Mouse (Mus musculus) liver, embryonic 11.5 days (tissue): ENCODE results near the gene Zranb1. TPM values are rescaled to one million over a fixed set of nuclear protein-coding genes. Genes with fewer than 3 reads are reported as not detected.

Source experiments
- ATAC-seq: fragments of 200-750 bp; cut with Nextera tagmentation; replicated peaks from 2 replicates; pipeline ENCODE4 v1.8.0; 2017; ENCODE audit warnings: moderate number of reproducible peaks, mild to moderate bottlenecking, moderate TSS enrichment, moderate library complexity; ENCODE audit not compliant: low FRiP score
- DNase-seq: peaks from one replicate; pipeline ENCODE4 v3.0.0-alpha.2; 2017; ENCODE audit warnings: low spot score
- H3K27ac ChIP-seq: fragments of 300-500 bp; sonication (generic); 2 replicates; pipeline ENCODE4 v1.5.1; 2014; ENCODE audit warnings: mild to moderate bottlenecking, low read depth, low read length, control low read depth
- H3K27me3 ChIP-seq: fragments of 300-500 bp; sonication (generic); replicated peaks from 2 replicates; pipeline ENCODE4 v1.6.1; 2014; ENCODE audit warnings: low read length, mixed read lengths; ENCODE audit not compliant: control insufficient read depth, insufficient read depth
- H3K36me3 ChIP-seq: fragments of 300-500 bp; sonication (generic); 2 replicates; pipeline ENCODE4 v1.6.1; 2014; ENCODE audit warnings: mild to moderate bottlenecking, low read length, moderate library complexity, mixed read lengths; ENCODE audit not compliant: control insufficient read depth, insufficient read depth
- H3K4me1 ChIP-seq: fragments of 300-500 bp; sonication (generic); replicated peaks from 2 replicates; pipeline ENCODE4 v1.6.1; 2014; ENCODE audit warnings: low read length, mixed read lengths; ENCODE audit not compliant: control insufficient read depth, insufficient read depth
- H3K4me2 ChIP-seq: fragments of 300-500 bp; sonication (generic); 2 replicates; pipeline ENCODE4 v1.6.1; 2014; ENCODE audit warnings: mild to moderate bottlenecking, control low read depth, moderate library complexity
- H3K4me3 ChIP-seq: fragments of 300-500 bp; sonication (generic); 2 replicates; pipeline ENCODE4 v1.5.1; 2014; ENCODE audit warnings: low read depth, low read length, control low read depth
- H3K9ac ChIP-seq: fragments of 300-500 bp; sonication (generic); 2 replicates; pipeline ENCODE4 v1.6.1; 2014; ENCODE audit warnings: low read depth, low read length, control low read depth
- H3K9me3 ChIP-seq: fragments of 300-500 bp; sonication (generic); 2 replicates; pipeline ENCODE4 v1.6.1; 2016; ENCODE audit warnings: low read length, inconsistent platforms, mixed read lengths; ENCODE audit not compliant: control insufficient read depth
- WGBS: fragments of 180-500 bp; shearing (Covaris S2); extraction: QIAGEN DNeasy Blood & Tissue Kit; methylation state at CpG from one replicate; pipeline ENCODE4 v1.1.7; 2014; 5-methylcytosine and 5-hydroxymethylcytosine counted together
- polyA plus RNA-seq: library from polyadenylated mRNA; unstranded; fragments of >200 nt; fragmentation: Nextera tagmentation; extraction: Ambion mirVana; gene quantifications from 2 replicates; pipeline ENCODE4 v1.2.1, GENCODE M21; 2014

Zranb1 gene
- polyA plus RNA-seq, 1 experiment from 2014 or later = 10.9 TPM

- WGBS = 83% methylated on average over 5 of the region's 5 CpGs
- no peak for ATAC-seq
- H3K4me2 ChIP-seq = no peak overlapping the region
- H3K9me3 ChIP-seq = no peaks in the 10 kb centered on the region
- H3K4me3 ChIP-seq = no peak overlapping the region
- no peaks in the 10 kb centered on the region for H3K36me3 ChIP-seq
- no peak overlapping the region for H3K9ac ChIP-seq
- H3K4me1 ChIP-seq = 0 out of 2 replicates have a peak, but pooled peaks cover 2% of the 10 kb centered on the region
- no peak overlapping the region for H3K27ac ChIP-seq
- no peaks in the 10 kb centered on the region for H3K27me3 ChIP-seq
- no peak for DNase-seq
These were observed 39.2 kb upstream of the Zranb1 start for GRCm38 (mm10) chr7:132891561-132892310.

GRCm38 (mm10) chr7:132892311-132892661, 38.7 kb upstream of the Zranb1 start:
- Histone ChIP-seq H3K4me3 (no peak overlapping the region), H3K9me3 (no peaks in the 10 kb centered on the region), H3K27me3 (no peaks in the 10 kb centered on the region), H3K9ac (no peak overlapping the region), H3K36me3 (no peaks in the 10 kb centered on the region), H3K27ac (no peak overlapping the region), H3K4me2 (no peak overlapping the region), H3K4me1 (0 out of 2 replicates have a peak, but pooled peaks cover 2% of the 10 kb centered on the region)
- WGBS = 50% methylated on average over 4 of the region's 4 CpGs
- DNase-seq (no peak), ATAC-seq (no peak; the same call in 1 of the 2 replicates)

GRCm38 (mm10) chr7:132892806-132893205, 38.1 kb upstream of the Zranb1 start:
- Histone ChIP-seq H3K9ac (no peak overlapping the region), H3K9me3 (no peaks in the 10 kb centered on the region), H3K4me3 (no peak overlapping the region), H3K4me2 (no peak overlapping the region), H3K36me3 (no peaks in the 10 kb centered on the region), H3K4me1 (0 out of 2 replicates have a peak, but pooled peaks cover 2% of the 10 kb centered on the region), H3K27me3 (no peaks in the 10 kb centered on the region), H3K27ac (no peak overlapping the region)
- ATAC-seq = no peak
- DNase-seq = no peak
- 73% methylated on average over 7 of the region's 7 CpGs for WGBS

- H3K4me1 ChIP-seq = 0 out of 2 replicates have a peak, but pooled peaks cover 2% of the 10 kb centered on the region
- no peaks in the 10 kb centered on the region for H3K36me3 ChIP-seq
- WGBS = 80% methylated on average over 1 of the region's 1 CpGs
- no peak for DNase-seq
- H3K4me2 ChIP-seq = no peak overlapping the region
- no peak overlapping the region for H3K4me3 ChIP-seq
- H3K27ac ChIP-seq = no peak overlapping the region
- H3K9me3 ChIP-seq = no peaks in the 10 kb centered on the region
- no peak for ATAC-seq
- no peak overlapping the region for H3K9ac ChIP-seq
- no peaks in the 10 kb centered on the region for H3K27me3 ChIP-seq
These were observed 37.6 kb upstream of the Zranb1 start for GRCm38 (mm10) chr7:132893336-132893735.

- Histone ChIP-seq H3K4me3 (no peak overlapping the region), H3K4me2 (no peak overlapping the region), H3K27me3 (no peaks in the 10 kb centered on the region), H3K9me3 (no peaks in the 10 kb centered on the region), H3K36me3 (no peaks in the 10 kb centered on the region), H3K27ac (no peak overlapping the region), H3K9ac (no peak overlapping the region), H3K4me1 (no peaks in the 10 kb centered on the region)
- DNase-seq = no peak
- 78% methylated on average over 7 of the region's 7 CpGs for WGBS
- ATAC-seq = no peak
These were observed 35.9 kb upstream of the Zranb1 start for GRCm38 (mm10) chr7:132894841-132895555.

GRCm38 (mm10) chr7:132896206-132896815, 34.6 kb upstream of the Zranb1 start:
- no peak overlapping the region for H3K9ac ChIP-seq
- H3K36me3 ChIP-seq = no peaks in the 10 kb centered on the region
- WGBS = 86% methylated on average over 9 of the region's 9 CpGs
- no peaks in the 10 kb centered on the region for H3K9me3 ChIP-seq
- no peaks in the 10 kb centered on the region for H3K4me1 ChIP-seq
- no peak overlapping the region for H3K4me2 ChIP-seq
- no peak overlapping the region for H3K27ac ChIP-seq
- no peak for ATAC-seq
- no peak overlapping the region for H3K4me3 ChIP-seq
- H3K27me3 ChIP-seq = no peaks in the 10 kb centered on the region
- no peak for DNase-seq

GRCm38 (mm10) chr7:132897258-132897657, 33.7 kb upstream of the Zranb1 start:
- no peaks in the 10 kb centered on the region for H3K27me3 ChIP-seq
- no peak overlapping the region for H3K27ac ChIP-seq
- H3K36me3 ChIP-seq = no peaks in the 10 kb centered on the region
- H3K4me3 ChIP-seq = no peak overlapping the region
- H3K4me1 ChIP-seq = no peaks in the 10 kb centered on the region
- H3K9me3 ChIP-seq = no peaks in the 10 kb centered on the region
- 75% methylated on average over 10 of the region's 10 CpGs for WGBS
- no peak for DNase-seq
- H3K9ac ChIP-seq = no peak overlapping the region
- no peak for ATAC-seq
- no peak overlapping the region for H3K4me2 ChIP-seq

GRCm38 (mm10) chr7:132898234-132898633, 32.7 kb upstream of the Zranb1 start:
- Histone ChIP-seq H3K4me1 (no peaks in the 10 kb centered on the region), H3K36me3 (no peaks in the 10 kb centered on the region), H3K4me3 (no peak overlapping the region), H3K27ac (no peak overlapping the region), H3K27me3 (no peaks in the 10 kb centered on the region), H3K4me2 (no peak overlapping the region), H3K9ac (no peak overlapping the region), H3K9me3 (no peaks in the 10 kb centered on the region)
- DNase-seq (no peak), ATAC-seq (no peak)
- 81% methylated on average over 2 of the region's 2 CpGs for WGBS
